Mouse (Mus musculus) left cerebral cortex, postnatal 36 days (tissue): ENCODE results near the gene Ten1. TPM values are rescaled to one million over a fixed set of nuclear protein-coding genes. Genes with fewer than 3 reads are reported as not detected.

Source experiments
- DNase-seq, 2 experiments: peaks; one replicate each; pipeline ENCODE4 v3.0.0; 2021 to 2022; ENCODE audit warnings: low spot score in 2 of 2, mixed read lengths in 1 of 2
- intact Hi-C: fragments of 180-260 bp; cut with DNase I; formaldehyde crosslinking; loops from one replicate; pipeline ENCODE4 v1.15.1; 2025
- total RNA-seq, 2 experiments: library from RNA; stranded (reverse); gene quantifications; 2 replicates each; pipeline ENCODE4 v1.2.3; 2021

Ten1 gene
- total RNA-seq, 2 experiments from 2014 or later, result 41.3 to 41.6 TPM

GRCm38 (mm10) chr11:116222740-116223059, 24.0 kb downstream of the Ten1 start:
- intact Hi-C loops, result no loop called here

GRCm38 (mm10) chr11:116226414-116226813, 27.8 kb downstream of the Ten1 start:
- peak; percentile 52 to 63 for DNase-seq
- intact Hi-C loops, result loop anchor here (1.0 to 5.0 kb wide), 3 partner anchors 68 to 238 kb away; no protein-coding TSS in a partner anchor

More at GRCm38 (mm10) chr11:116222740-116223059, 24.0 kb downstream of the Ten1 start:
- DNase-seq, result no peak

- intact Hi-C loops, result loop anchor here (5.0 kb wide), 1 partner anchor 219 kb away; no protein-coding TSS in a partner anchor
- no peak for DNase-seq
These were observed 30.0 kb downstream of the Ten1 start for GRCm38 (mm10) chr11:116228699-116229098.

DNA sequence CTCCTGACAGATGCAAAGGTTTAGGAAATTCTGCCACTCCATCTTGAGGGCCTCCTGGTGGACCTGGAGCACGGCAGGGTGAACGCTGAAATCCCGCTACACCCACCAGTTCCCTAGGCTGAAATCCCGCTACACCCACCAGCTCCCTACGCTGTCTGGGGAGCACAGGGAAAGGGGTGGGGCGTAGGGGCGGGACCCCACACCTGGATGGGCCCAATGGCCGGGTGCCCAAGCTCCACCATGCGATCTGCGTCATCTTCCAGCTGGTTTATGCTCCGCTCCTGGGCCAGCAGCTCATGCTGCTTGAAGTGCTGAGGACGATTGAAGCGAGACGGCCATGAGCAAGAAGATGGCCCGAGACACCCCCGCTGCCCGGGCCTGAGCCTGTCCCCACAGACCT, 33.8 kb downstream of the Ten1 start:
- DNase-seq, result no peak
- intact Hi-C loops, result no loop called here

GRCm38 (mm10) chr11:116234901-116235300, 36.2 kb downstream of the Ten1 start:
- DNase-seq, result no peak
- intact Hi-C loops, result no loop called here

- no peak for DNase-seq
These were observed 39.2 kb downstream of the Ten1 start, which contains the start of gene Evpl for GRCm38 (mm10) chr11:116237742-116238395. Evpl (minus strand) TSS chr11:116238077.

DNA sequence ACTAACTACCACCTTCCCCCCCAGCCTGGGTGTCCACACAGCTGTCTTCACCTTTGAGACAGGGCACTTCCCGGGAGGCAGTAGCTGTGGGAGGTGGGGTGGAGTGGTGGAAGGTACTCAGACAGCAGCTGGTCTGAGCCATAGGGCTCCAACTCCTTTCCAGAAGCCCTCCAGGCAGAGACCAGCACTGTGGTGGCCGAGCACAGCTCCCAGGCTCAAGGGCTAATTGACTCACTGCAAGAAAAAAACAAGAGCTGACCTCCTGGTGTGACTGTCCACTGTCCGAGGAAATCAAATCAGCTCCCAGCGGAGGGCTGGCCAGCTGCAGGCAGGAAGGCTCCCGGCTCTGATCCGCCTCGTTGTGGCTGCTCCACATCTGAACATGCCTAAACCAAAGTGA, 41.1 kb downstream of the Ten1 start:
- DNase-seq, result no peak
- intact Hi-C loops, result no loop called here

More at GRCm38 (mm10) chr11:116237742-116238395, 39.2 kb downstream of the Ten1 start, which contains the start of gene Evpl:
- intact Hi-C loops, result no loop called here

- intact Hi-C loops, result no loop called here
- no peak for DNase-seq
These were observed 43.1 kb downstream of the Ten1 start for GRCm38 (mm10) chr11:116241744-116242235.

- intact Hi-C loops, result no loop called here
- no peak for DNase-seq
These were observed 45.9 kb downstream of the Ten1 start for GRCm38 (mm10) chr11:116244580-116244979.

- DNase-seq, result no peak
- intact Hi-C loops, result no loop called here
These were observed 47.0 kb downstream of the Ten1 start for GRCm38 (mm10) chr11:116245616-116246015.

- intact Hi-C loops, result no loop called here
- no peak for DNase-seq
These were observed 49.0 kb downstream of the Ten1 start for GRCm38 (mm10) chr11:116247502-116248222.

- DNase-seq, result no peak
- intact Hi-C loops, result no loop called here
These were observed 52.2 kb downstream of the Ten1 start for GRCm38 (mm10) chr11:116250898-116251297.

DNA sequence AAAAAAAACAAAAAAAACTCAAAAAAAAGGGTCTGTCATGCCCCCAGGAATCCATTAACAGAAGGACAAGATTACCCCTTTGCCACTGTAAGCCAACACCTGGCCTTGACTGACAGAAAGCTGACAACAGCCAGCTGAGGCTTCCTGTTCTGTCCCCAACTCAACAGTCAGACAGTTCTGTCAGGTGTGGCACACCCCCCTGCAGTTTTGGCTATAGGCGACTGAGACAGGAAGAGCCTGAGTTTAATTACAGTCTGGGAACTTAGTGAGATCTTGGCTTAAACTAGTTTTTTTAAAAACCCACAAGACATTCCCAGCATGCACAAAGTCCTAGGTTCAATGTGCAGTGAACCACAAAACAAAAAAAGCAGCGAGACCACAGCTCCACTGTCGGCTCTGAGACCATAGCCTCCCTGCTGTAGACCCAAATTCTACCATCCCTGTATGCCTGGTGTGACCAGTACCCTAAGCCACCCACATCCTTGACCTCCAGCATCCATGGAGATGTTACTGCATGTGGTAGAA, 54.5 kb downstream of the Ten1 start:
- intact Hi-C loops, result no loop called here
- DNase-seq, result no peak

GRCm38 (mm10) chr11:116254627-116255026, 56.0 kb downstream of the Ten1 start:
- intact Hi-C loops, result no loop called here
- DNase-seq, result no peak

- DNase-seq, result no peak
- intact Hi-C loops, result no loop called here
These were observed 56.7 kb downstream of the Ten1 start for GRCm38 (mm10) chr11:116255090-116255981.

GRCm38 (mm10) chr11:116255982-116256675, 57.5 kb downstream of the Ten1 start:
- peak in 1 of 2 experiments; percentile 24 for DNase-seq
- intact Hi-C loops, result no loop called here

GRCm38 (mm10) chr11:116259461-116259860, 60.8 kb downstream of the Ten1 start:
- intact Hi-C loops, result no loop called here
- no peak for DNase-seq

DNA sequence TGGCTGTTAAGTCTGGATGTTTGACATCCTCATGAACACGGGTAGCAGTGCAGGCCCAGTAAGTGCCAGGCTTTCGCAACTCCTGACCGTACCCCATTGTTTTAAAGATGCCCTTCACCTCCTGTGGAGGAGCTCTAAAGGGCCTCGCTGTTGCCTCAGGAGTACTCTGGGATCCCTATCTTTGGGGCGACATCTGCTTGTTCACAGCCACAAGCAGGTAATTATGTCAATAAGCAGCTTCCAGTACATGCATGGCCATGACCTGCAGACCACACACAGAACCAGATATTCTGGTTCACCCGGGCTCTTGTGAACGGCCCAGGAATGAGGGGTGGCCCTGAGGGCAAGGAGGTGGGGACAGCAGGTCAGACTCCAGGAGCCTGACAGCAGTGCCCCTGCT, 61.6 kb downstream of the Ten1 start:
- no peak for DNase-seq
- intact Hi-C loops, result no loop called here
